Mouse (Mus musculus) embryo, embryonic 9.5 days (tissue): ENCODE results near the gene Hoxa3.
A peak's percentile ranks its signal among the peaks of the same experiment; 100 is the strongest.

Experiments
- DNase-seq: peaks from one replicate; pipeline ENCODE4 v3.0.0-alpha.2; 2017; ENCODE audit errors: extremely low spot score

The Hoxa3 gene

GRCm38 (mm10) chr6:52219234-52219942 is 6.3 kb upstream of the Hoxa3 start:
- no peak for DNase-seq

DNA sequence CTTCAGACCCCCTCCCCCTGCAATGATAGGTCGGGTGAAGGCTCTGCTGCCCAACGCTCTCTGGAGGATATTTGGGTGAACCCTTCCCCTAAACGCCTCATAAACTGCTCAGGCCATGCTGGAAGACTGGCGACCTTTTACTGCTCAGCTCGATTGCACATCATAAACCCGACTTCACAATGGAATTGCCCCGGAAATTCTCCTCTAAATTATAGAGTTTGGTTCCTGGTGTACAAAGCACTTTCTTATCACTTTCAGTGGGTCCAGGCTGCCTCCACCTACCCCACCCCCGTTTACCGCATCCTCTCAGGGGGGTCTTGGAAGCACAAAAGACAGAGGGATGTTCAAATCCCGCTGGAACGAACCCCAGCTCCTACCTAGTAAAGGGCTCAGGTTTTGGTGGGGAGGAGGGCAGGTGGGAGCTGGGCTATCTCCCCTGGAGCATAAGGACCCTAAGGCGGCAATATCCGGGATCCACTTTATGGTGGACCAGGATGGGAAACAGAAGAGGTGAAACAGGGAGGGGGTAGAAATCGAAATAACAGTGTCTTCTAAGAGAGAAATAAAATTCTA is 5.6 kb upstream of the Hoxa3 start:
- DNase-seq: no peak

DNA sequence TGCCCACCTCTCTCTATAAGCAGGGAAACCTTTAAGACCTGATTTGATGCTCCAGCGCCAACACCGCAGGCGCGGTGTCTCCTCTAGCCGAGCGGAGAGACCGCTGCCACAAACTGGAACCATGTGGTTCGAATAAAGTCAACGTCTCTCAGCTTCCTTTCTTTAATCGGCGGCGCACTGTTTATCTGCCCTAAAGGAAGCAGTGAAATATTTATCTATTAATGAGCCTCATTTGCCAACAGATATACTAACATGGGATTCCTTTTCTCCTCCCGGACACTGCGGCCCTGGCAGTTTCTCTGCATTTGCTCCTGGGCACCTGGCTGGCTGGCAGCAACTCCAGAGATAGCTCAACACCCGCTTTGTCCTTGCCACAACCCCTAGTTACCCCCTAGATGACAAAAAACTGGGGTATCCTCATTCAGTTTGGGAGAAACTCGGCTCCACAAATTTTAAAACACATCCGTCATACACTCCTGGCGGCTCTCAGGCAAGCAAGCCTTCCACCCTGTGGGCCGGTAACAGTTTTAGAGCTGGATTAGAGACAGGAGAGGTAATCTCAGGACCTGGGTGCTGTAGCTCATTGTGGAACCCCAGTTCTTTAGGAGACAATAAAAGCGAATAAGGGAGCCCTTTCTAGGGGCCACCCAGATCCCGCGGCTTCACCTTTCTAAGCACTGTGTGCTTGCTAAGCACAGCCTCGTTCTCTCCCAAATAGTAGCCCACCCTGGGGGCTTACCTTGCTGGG is 4.9 kb upstream of the Hoxa3 start:
- no peak for DNase-seq

GRCm38 (mm10) chr6:52217459-52217768 is 4.3 kb upstream of the Hoxa3 start:
- DNase-seq: peak; percentile 84

DNA sequence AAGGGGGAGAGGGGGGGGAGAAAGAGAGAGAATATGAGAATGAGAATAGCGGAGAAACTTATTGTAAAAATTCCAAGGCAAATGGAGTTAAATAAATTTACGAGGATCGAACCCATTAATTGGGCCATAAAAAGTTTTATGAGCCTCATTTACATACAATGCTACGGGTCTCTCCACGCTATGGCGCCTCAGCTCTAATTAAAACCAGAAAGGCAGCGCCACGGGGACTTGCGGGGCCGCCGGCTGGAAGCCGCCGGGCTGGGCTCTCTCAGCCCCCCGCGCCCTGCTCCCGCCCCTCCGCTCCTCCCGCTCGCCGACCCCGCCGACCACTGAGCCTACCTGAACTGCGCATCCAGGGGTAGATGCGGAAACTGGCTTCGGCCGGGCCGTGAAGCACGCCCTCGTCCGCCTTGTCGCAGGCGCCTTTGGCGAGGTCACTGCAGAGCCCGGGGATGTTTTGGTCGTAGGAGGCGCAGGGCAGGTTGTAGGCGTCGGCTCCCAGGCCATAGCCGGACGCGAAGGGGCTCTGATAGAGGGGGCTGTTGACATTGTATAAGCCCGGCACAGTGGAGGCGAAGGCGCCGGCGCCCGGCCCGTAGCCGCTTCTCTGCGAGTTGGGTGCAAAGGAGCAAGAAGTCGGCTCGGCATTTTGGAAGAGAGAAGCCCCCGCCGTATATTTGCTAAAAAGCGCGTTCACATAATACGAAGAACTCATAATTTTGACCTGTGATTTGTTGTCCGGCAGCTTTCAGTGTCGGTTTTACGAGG is 3.7 kb upstream of the Hoxa3 start:
- no peak for DNase-seq

- DNase-seq: no peak
Observed at GRCm38 (mm10) chr6:52215771-52216535, 2.8 kb upstream of the Hoxa3 start.

DNA sequence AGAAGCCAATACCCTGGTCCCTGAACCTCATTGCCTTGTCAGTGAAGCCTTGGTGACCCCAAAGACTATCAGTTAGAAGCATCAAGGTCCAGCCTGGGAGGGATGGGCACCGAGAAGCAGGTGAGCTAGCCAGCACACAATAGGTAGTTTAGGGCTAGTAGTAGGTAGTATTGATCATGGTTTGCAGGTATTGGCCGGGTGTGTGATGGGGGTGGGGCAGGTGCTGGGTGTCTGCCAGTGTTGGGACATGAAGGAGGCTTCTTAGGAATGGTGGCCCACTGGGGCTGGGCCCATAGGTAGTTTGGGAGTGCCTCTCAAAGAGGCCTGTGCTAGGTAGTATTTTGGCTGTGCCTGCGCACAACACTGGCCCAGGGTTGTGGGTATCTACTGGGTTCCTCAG is 1.9 kb upstream of the Hoxa3 start:
- DNase-seq: no peak

DNA sequence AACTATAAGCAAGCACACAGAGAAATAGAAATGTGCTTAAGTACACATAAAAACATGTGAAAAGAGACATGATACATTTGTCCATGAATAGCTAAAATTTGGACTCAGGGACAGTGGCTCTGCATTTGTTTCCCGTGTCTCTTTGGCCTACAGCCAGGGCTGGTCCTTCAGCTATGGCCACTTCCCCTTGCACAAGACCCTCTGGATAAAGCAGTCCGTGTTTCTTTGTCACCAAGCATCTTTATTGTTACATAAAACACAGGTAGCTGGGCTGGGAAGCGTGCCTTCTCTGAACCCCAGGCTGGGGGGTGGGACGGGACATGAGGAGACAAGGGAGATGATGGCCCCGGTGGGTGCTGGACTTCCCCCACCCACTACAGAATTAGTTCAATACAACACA is 1.1 kb upstream of the Hoxa3 start:
- no peak for DNase-seq

DNA sequence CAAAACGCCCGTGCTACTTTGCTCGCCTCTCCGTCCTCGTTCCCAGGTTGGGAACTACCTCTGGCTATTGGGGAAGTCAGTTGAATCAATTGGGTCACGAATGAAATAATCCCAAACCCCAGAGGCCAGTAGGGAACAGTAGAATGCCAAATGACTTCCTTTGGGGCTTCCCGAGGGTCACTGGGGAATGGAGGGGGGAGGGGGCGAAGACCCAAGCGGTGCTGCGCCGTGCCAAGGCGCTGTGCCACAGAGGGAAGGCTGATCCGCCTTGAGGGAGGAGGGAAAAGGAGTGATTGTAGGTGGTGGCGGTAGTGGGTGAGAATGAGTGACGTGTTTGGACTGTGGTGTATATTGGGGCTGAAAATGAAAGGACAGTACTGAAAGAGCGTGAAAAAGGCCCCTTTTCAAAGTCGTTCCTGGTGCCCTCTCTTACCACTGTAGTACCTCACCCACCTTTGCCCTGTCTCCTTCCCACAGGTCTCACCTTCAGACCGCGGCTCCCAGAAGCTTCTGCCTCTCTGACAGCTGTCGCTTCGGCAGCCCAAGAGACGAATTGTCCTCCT is 499 bp downstream of the Hoxa3 start:
- DNase-seq: no peak

DNA sequence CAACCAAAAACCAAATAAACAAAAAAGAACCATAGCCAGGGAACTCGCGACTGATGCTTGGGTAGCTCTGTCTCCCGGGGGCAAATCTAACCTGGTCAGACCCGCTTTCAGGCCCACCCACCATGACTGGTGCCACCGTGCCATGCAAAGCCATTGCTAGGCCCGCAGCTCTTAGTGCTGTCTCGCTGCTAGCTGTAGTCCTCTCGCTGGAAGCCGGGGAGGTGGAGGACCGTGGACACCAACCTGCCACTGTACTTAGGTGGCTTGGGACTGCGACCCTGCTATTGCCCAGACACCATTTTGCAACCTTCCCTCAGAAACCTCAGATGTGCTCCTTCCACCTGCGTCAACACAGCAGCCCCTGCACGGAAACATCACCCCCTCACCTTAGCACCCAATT is 1.2 kb downstream of the Hoxa3 start:
- no peak for DNase-seq

GRCm38 (mm10) chr6:52211170-52211935 is 1.8 kb downstream of the Hoxa3 start:
- DNase-seq: peak; percentile 83

DNA sequence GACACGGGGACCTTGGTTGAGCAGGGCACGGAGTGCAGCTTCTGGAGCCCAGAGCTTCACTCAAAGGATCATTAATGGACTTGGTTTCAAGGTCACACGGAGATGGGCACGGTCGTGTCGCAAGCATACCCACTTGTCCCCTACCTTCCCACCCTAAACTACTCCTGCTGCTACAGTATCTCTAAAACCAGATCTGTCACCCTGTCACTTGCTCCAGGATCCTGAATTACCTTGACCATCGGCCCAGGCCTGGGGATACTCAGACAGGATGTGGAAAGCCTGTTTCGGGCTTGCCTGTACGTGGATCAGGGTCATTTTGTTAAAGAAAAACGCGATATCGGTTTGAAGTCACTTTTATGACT is 3.5 kb downstream of the Hoxa3 start:
- no peak for DNase-seq

DNA sequence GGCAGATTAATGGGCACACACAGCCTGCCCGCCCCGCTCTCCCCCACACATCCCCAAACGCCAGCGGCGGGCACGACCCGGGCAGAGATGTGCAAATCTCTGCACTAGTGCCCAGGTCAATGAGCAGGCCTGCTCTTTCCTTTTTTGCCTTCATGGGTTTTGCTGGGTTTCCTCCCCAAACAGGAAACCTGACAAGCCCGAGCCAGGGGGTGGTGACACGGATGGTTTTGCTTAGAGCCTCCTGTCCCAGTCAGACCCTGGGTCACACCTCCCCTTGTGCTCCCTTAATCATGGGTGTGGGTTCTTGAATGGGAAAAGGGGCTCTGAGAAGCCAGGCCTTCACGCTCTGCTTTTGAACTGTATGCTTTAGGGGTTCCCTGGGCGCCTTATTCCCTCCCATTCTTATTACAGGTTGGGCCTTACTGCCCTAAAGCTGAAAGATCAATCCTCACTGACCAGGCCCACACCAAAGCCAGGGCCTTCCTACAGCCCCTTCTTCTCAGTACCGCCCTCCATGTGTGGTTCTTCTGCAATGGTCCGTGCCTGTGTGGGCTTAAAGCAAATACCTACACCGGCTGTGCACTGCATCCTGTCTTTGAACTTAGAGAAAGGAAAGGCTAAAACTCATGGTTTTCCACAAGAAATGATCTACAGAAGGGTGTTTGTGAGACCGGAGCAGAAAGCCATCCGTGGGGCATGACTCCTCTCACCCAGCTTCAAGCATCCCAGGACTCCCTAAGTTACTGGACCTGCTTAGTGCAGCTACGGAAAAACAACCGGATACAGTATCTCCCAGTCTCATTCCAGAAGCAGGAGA is 4.1 kb downstream of the Hoxa3 start:
- no peak for DNase-seq

- DNase-seq: peak; percentile 62
Observed at GRCm38 (mm10) chr6:52208072-52208867, 4.9 kb downstream of the Hoxa3 start, which contains the start of gene Hoxa6. TSS of gene Hoxa6 (minus strand) at chr6:52208722.

GRCm38 (mm10) chr6:52207684-52207976 is 5.5 kb downstream of the Hoxa3 start:
- no peak for DNase-seq

- no peak for DNase-seq
Observed at GRCm38 (mm10) chr6:52206882-52207683, 6.1 kb downstream of the Hoxa3 start.

DNA sequence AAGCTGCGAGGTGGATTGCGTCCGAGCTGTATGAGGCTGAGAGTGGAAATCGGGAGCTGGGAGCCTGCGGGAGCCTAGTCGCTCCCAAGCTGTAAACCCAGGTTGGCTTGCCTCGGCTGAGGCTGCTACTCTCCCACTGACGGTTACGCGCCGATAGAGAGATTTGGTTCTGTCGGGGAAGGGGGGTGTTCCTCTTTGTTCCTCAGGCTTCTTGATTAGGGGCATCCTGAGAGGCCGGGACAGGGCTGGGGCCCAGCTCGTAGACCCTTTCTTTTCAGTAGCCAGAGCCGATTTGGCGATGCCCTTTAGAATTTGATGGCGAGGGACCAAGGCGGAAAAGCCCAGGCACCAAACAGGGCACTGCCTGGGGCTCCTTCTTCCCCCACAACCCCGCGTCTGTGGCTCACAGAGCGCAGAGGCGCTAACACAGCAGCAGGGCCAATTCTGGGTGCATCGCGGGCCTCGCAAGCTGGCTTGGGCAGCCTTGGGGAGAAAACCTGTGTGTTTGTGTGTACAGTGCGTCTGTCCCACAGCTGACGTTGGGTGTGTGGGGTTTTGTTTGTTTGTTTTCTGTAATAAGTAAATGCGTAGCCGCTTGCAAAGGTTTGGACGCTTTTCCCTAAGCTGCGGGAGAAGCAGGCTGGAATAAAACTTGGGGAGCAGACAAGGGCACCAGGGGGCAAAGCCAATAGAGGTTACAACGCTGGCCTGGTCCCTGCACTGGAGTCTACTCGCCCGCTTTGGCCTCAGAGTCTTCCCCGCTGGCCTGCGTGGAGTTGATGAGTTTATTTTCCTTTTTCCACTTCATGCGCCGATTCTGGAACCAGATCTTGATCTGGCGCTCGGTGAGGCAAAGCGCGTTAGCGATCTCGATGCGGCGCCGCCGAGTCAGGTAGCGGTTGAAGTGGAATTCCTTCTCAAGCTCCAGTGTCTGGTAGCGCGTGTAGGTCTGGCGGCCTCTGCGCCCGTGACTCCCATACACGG is 7.2 kb downstream of the Hoxa3 start:
- peak; percentile 67 for DNase-seq
